Mouse (Mus musculus) frontal cortex, postnatal 25 days (tissue): ENCODE measurements around the gene Lrrc25.

ENCODE experiments used
- DNase-seq, 2 experiments: peaks; one replicate each; pipeline ENCODE4 v3.0.0; 2022; ENCODE audit warnings: low spot score in 2 of 2

Gene Lrrc25

GRCm38 (mm10) chr8:70616645-70617044, 690 bp downstream of the Lrrc25 start:
- no peak for DNase-seq

GRCm38 (mm10) chr8:70617985-70618384, 2.0 kb downstream of the Lrrc25 start:
- DNase-seq: no peak

DNA sequence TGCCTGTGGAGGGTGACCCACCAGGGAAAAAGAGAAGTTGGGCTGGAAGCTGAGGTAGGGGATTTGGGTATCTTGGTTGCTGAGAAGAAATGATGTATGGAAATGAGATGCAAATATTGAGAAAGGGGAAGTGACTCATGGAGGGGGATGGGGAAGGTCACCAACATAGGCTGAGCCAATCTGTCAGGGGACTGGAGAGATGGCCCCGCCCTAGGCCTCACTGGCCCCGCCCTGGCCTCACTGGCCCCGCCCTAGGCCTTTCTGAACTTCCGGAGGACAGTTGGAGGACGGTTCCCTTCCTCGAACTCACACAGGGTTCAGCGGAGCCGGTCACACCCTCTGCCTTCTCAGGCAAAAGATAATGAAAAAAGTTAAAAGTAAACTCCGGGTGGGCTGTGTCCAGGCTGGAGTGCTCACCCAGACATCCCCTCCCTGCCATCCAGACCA, 3.0 kb downstream of the Lrrc25 start:
- no peak for DNase-seq

DNA sequence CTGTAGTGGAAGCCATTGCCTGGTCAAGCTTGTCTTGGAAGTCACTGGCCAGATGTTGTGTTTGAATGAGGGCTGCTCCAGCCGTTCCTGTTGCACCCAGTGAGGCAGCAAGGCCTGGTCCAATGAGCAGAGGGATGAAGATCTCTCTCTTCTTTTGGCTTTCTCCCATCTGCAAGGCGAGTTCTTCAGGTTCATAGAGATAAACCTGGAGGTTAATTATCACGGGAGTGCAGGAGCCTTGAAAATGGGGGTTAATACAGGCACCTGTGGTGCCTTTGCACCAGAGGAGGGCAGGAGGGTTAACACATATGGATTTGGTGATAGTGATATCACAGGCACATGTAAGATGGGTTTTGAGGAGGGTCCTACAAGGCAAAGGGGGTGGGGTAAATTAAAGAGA, 6.3 kb downstream of the Lrrc25 start:
- DNase-seq: no peak

DNA sequence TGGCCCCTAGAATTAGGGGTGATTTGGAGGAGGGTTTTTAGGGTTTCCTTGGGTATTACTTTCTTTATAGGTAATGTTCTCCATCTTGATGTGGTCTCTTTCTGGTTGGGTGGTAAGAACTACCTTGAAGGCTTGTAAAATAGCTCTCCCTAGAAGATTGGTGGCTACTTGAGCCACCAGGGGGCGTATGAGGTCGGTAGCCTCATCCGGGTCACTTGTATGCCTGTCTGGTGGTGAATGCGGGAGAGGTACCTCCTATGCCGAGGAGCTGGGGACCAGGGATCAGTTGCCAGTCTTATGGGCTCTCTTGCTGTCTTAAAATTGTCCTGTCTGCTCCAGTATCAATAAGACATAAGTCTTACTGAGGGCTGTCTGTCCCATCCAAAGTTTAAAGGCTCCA, 9.1 kb downstream of the Lrrc25 start:
- DNase-seq: no peak

DNA sequence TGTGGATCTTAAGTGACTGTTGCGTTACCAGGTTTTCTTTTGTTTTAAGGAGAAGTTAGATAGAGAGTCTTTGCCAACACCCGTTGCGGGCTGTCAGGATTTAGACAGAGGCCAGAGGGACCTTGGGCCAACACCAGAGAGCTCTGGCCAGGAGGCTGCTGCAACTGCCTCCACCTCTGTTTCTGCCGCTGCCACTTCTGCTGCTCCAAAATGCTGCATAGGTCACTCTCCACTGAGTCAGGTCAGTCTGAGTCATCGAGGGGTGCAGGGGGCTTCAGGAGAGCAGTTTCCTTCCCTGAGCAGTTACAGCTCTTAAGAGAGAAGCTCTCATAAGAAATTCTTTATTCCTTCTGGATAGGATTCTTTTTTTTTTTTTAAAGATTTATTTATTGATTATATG, 11.1 kb downstream of the Lrrc25 start:
- no peak for DNase-seq

DNA sequence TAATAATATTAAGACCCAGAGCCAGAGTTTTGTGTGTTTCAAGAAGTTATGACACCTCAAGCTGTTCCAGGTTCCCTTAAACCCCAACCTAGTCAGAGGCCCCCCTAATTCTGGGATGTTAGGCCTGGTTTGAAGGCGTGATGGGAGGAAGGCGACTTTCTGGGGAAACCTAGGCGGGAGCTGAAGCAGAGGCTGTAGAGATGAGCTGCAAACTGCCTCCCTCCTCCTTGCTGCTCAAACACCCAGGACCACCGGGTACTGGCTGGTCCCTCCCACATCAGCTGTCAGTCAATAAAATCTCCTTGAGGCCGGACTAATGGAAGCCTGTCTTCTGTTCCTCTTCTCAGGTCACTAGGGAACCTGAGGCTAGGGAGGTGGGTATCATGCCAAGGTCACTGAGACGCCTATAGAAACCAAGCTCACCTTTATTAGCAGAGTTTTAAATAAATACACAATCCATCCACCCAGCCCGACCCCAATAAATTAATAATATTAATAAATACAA, 13.1 kb downstream of the Lrrc25 start:
- DNase-seq: no peak

GRCm38 (mm10) chr8:70629574-70630531, 13.9 kb downstream of the Lrrc25 start:
- peak; percentile 93 for DNase-seq

DNA sequence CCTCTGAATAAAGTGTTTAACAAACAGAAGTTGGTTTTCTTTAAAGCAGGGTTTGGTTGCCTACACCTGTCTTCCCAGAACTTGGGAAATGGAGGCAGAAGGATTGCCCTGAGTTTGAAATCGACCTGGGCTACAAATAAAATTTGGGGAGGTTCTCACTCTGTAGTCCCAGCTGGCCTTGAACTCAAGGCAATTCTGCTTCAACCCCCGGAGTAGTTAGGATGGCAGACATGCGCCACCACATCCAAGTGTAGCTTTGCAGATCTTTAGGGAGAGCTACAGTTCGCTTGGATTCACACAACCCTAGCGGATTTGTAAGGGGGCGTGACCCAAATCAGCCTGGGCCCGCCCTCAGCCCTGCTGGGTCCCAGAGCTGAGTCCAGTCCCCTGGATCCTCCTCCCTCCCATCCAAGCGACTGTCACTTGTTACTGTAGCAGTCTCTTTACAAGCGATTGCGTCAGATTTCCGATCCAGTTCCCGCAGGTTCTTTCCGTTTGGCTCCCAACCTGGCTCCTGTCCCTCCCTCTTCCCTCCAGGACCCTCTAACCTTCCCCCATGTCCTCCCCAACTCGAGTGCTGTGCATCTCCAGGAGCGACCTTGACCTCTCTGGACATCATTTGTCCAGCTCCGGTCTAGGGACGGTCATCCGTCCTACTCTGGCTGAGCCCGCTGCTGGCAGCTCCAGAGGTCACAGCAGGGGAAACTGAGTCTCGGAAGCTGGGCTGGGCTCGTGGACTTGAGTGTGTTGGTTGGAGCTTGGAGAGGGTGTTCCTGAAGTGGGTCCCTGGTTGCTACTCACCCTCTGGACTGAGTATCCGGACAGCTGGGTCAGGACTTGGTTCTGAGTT, 14.8 kb downstream of the Lrrc25 start:
- no peak for DNase-seq

GRCm38 (mm10) chr8:70631436-70631835, 15.5 kb downstream of the Lrrc25 start:
- no peak for DNase-seq

DNA sequence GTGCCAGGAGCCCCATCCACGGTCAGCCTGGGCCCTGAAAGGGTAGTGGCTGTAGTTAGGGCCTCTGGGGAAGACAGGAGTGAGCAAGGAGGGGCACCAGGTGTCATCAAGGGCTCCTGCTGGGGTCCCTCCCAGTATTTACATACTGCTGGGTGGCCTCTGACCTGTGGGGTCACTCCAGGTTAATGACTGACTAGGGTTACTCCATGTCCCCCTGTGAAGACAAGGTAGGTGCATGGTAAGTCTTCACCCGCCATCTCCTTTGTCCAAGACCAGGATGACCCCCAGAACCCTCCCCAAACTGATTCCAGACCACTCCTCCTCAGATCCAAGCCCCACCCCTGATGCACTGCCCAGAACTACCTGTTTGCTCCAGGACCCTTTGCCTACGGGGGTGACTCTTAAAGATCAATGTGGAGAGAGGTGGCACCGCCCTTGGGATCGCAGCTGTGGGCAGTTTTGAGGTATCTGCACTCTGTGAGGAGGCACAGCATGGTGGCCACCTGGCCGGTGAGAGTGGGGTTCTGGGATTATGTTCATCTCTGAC, 16.5 kb downstream of the Lrrc25 start, which contains the start of gene Gdf15:
Gene Gdf15 (minus strand): TSS at position 111 of the 547 bp plus-strand sequence.
- no peak for DNase-seq

- no peak for DNase-seq
These were observed 18.1 kb downstream of the Lrrc25 start for GRCm38 (mm10) chr8:70634066-70634465.

DNA sequence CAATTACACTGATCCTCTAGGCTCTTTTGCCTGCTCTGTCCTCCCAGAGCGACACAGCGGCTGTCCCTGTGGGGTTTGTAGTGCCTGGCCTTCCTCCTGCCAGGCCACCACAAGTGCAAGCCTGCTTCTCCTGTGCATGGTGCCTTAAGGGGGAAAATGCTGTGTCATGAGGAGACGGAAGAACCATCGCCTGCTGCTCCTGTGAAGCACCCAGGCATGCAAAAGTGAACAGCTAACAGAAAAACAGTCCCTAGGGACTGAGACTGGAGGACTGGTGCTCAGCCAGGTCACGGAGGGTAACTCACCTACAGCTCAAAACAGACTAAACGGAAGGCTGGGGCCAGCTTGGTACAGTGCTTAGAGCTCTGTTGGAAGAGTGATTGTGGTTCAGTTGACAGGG, 19.6 kb downstream of the Lrrc25 start:
- no peak for DNase-seq

DNA sequence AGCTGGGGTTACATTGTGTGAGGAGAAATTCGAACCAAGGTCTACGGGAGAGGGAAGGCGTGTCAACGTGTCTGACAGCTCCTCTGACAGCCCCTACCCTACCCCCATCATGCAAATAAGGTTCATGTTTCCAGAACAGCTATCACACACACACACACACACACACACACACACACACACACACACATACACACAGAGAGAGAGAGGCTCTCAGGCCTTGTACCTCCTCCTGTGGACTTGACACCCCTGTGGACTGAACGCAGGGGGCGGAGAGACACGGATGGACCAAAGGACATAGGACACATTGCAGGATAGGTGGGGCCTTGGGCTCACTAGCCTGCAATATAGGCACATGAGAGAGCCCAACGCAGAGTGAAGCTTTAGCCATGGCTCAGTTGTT, 20.9 kb downstream of the Lrrc25 start:
- no peak for DNase-seq

GRCm38 (mm10) chr8:70638752-70639151, 22.8 kb downstream of the Lrrc25 start:
- no peak for DNase-seq

GRCm38 (mm10) chr8:70643019-70643418, 27.1 kb downstream of the Lrrc25 start:
- DNase-seq: no peak

DNA sequence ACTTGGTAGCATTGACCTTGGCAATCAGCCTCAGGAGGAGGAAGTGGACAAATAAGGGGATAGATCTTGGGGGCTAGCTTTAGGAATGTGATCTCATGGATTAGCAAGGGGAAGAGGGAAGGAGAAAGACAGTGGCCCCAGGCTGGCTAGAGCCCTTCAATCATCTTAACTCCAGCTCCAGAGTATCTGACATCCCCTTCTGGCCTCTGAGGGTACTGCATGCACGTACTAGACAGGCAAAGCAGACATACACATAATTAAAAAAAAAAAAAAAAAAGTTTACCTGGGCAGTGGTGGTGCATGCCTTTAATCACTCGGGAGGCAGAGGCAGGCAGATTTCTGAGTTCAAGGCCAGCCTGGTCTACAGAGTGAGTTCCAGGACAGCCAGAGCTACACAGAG, 28.1 kb downstream of the Lrrc25 start:
- DNase-seq: no peak

DNA sequence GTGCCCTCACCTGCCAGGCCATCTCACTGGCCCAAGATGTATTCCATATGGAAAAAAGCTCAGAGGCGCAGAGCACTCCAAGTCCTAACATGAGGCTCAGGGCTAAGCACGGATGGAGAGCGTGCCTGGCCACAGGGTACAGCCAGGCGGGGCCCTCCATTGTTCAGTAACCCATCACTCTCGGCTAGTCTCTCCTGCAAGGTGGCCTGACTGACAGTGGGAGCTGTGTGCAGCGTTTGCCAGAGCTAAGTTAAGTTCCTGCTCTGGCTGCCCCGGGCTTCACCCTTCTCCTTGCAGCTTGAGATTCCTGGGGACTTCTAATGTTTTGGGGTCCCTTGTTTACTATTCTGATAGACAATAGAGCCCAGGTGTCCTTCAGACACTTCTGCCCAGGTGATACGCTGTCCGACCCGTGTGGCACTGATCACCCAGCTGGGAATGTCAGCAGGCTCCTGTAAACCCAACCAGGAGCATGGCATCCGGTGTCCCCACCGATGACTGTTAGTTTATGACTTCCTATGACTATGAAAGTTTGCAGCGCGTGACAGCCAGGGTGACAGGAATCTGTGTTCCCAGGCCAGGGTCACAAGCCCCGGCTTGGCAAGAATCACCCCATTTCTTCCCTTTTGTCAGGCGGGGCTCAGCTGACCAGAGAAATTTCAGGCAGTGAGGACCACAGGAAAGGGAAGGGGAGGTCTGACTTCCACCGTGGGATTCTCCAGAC, 29.7 kb downstream of the Lrrc25 start:
- no peak for DNase-seq

- no peak for DNase-seq
These were observed 30.4 kb downstream of the Lrrc25 start for GRCm38 (mm10) chr8:70646369-70646768.

- DNase-seq: no peak
These were observed 30.8 kb downstream of the Lrrc25 start for GRCm38 (mm10) chr8:70646775-70647174.
